Mouse (Mus musculus): ENCODE measurements at regions not wholly inside any gene's neighbourhood (a gene's known extent, or its start where the extent isn't known, plus 50 kb on each side); places are given as distances from the start of the nearest gene placed in this dataset.

Small RNAs in the stretch of these regions (microRNA-seq; reads per million reads assigned to microRNA genes)
- gene Gm23881 (ENCODE audit: borderline replicate concordance in 2 of 2): 0 reads per million in 2 experiments

Data from gastrocnemius, postnatal 25 days (tissue).